Mouse (Mus musculus) stomach, embryonic 14.5 days (tissue): ENCODE measurements at regions not wholly inside any gene's neighbourhood (a gene's known extent, or its start where the extent isn't known, plus 50 kb on each side); places are given as distances from the start of the nearest gene placed in this dataset.

ENCODE experiments used
- ATAC-seq: fragments of 200-750 bp; cut with Nextera tagmentation; 2 replicates; pipeline ENCODE4 v1.8.0; 2017; ENCODE audit warnings: low read depth, moderate TSS enrichment; ENCODE audit not compliant: insufficient number of reproducible peaks, insufficient read depth, low FRiP score
- H3K27ac ChIP-seq: fragments of 300-500 bp; sonication (generic); 2 replicates; pipeline ENCODE4 v1.5.1; 2014; ENCODE audit warnings: mild to moderate bottlenecking, low read length, moderate library complexity, mixed read lengths
- H3K27me3 ChIP-seq: fragments of 300-500 bp; sonication (generic); 2 replicates; pipeline ENCODE4 v1.6.1; 2014; ENCODE audit warnings: low read length, control low read depth, mixed read lengths; ENCODE audit not compliant: control insufficient read depth, insufficient read depth
- H3K36me3 ChIP-seq: fragments of 300-500 bp; sonication (generic); 2 replicates; pipeline ENCODE4 v1.6.1; 2014; ENCODE audit warnings: mild to moderate bottlenecking, control low read depth, low read length, moderate library complexity, mixed read lengths; ENCODE audit not compliant: control insufficient read depth, insufficient read depth
- H3K4me1 ChIP-seq: fragments of 300-500 bp; sonication (generic); 2 replicates; pipeline ENCODE4 v1.6.1; 2014; ENCODE audit warnings: low read length, control low read depth, mixed read lengths; ENCODE audit not compliant: control insufficient read depth, insufficient read depth
- H3K4me2 ChIP-seq: fragments of 300-500 bp; sonication (generic); replicated peaks from 2 replicates; pipeline ENCODE4 v1.6.1; 2014; ENCODE audit warnings: low read depth, low read length, control low read depth
- H3K4me3 ChIP-seq: fragments of 300-500 bp; sonication (generic); 2 replicates; pipeline ENCODE4 v1.5.1; 2014; ENCODE audit warnings: low read depth, low read length, control low read depth
- H3K9ac ChIP-seq: fragments of 300-500 bp; sonication (generic); replicated peaks from 2 replicates; pipeline ENCODE4 v1.6.1; 2014; ENCODE audit warnings: low read depth, mild to moderate bottlenecking, control low read depth, low read length, moderate library complexity, mixed read lengths
- H3K9me3 ChIP-seq: fragments of 300-500 bp; sonication (generic); 2 replicates; pipeline ENCODE4 v1.6.1; 2016; ENCODE audit warnings: low read depth, low read length, control low read depth; ENCODE audit not compliant: control insufficient read depth
- whole genome bisulfite sequencing: fragments of 180-500 bp; shearing (Covaris S2); extraction: QIAGEN DNeasy Blood & Tissue Kit; methylation state at CpG from one replicate; pipeline ENCODE4 v1.1.7; 2014; 5-methylcytosine and 5-hydroxymethylcytosine counted together

- 86% methylated on average over 14 of the region's 14 CpGs for WGBS
- no peak for ATAC-seq
- Histone ChIP-seq H3K4me2 (no peak overlapping the region), H3K9me3 (no peaks in the 10 kb centered on the region), H3K4me1 (no peaks in the 10 kb centered on the region), H3K4me3 (no peak overlapping the region), H3K36me3 (no peaks in the 10 kb centered on the region), H3K27me3 (no peaks in the 10 kb centered on the region), H3K27ac (no peak overlapping the region), H3K9ac (no peak overlapping the region)
Measured at GRCm38 (mm10) chr1:64255554-64256295, 133.6 kb upstream of the Klf7 start.

- 88% methylated on average over 8 of the region's 8 CpGs for WGBS
- H3K27ac ChIP-seq, result no peak overlapping the region
- H3K4me2 ChIP-seq, result no peak overlapping the region
- H3K4me1 ChIP-seq, result no peaks in the 10 kb centered on the region
- H3K9me3 ChIP-seq, result no peaks in the 10 kb centered on the region
- no peaks in the 10 kb centered on the region for H3K27me3 ChIP-seq
- no peak overlapping the region for H3K9ac ChIP-seq
- ATAC-seq, result no peak
- no peaks in the 10 kb centered on the region for H3K36me3 ChIP-seq
- no peak overlapping the region for H3K4me3 ChIP-seq
Measured at GRCm38 (mm10) chr1:64254673-64255072, 132.6 kb upstream of the Klf7 start.

- Histone ChIP-seq H3K9ac (no peak overlapping the region), H3K4me1 (no peaks in the 10 kb centered on the region), H3K36me3 (no peaks in the 10 kb centered on the region), H3K27ac (no peak overlapping the region), H3K27me3 (no peaks in the 10 kb centered on the region), H3K4me3 (no peak overlapping the region), H3K9me3 (no peaks in the 10 kb centered on the region), H3K4me2 (no peak overlapping the region)
- 70% methylated on average over 8 of the region's 8 CpGs for WGBS
- no peak for ATAC-seq
Measured at GRCm38 (mm10) chr1:64253996-64254395, 131.9 kb upstream of the Klf7 start.

GRCm38 (mm10) chr1:64242401-64242800, 120.3 kb upstream of the Klf7 start:
- Histone ChIP-seq H3K4me2 (no peak overlapping the region), H3K9me3 (no peaks in the 10 kb centered on the region), H3K9ac (no peak overlapping the region), H3K27ac (no peak overlapping the region), H3K4me1 (no peaks in the 10 kb centered on the region), H3K36me3 (no peaks in the 10 kb centered on the region), H3K27me3 (no peaks in the 10 kb centered on the region), H3K4me3 (no peak overlapping the region)
- 68% methylated on average over 2 of the region's 2 CpGs for WGBS
- ATAC-seq, result no peak

- WGBS, result 65% methylated on average over 1 of the region's 1 CpGs
- Histone ChIP-seq H3K4me3 (no peak overlapping the region), H3K27ac (no peak overlapping the region), H3K36me3 (no peaks in the 10 kb centered on the region), H3K27me3 (no peaks in the 10 kb centered on the region), H3K4me1 (peaks cover 9% of the 10 kb centered on the region; the same call in 1 of the 2 replicates), H3K4me2 (no peak overlapping the region), H3K9ac (no peak overlapping the region), H3K9me3 (no peaks in the 10 kb centered on the region)
- ATAC-seq, result no peak
Measured at GRCm38 (mm10) chr1:64229654-64230053, 107.6 kb upstream of the Klf7 start.

GRCm38 (mm10) chr1:64226001-64226918, 104.2 kb upstream of the Klf7 start:
- H3K36me3 ChIP-seq, result no peaks in the 10 kb centered on the region
- H3K9me3 ChIP-seq, result no peaks in the 10 kb centered on the region
- WGBS, result 33% methylated on average over 16 of the region's 16 CpGs
- peak overlapping the region; percentile 44; the same call in 1 of the 2 replicates for H3K27ac ChIP-seq
- no peak overlapping the region for H3K4me3 ChIP-seq
- no peak overlapping the region for H3K9ac ChIP-seq
- peaks cover 22% of the 10 kb centered on the region; the same call in 1 of the 2 replicates for H3K4me1 ChIP-seq
- H3K4me2 ChIP-seq, result 0 out of 2 replicates have a peak overlapping the region, but pooled peaks have one; percentile 1
- no peaks in the 10 kb centered on the region for H3K27me3 ChIP-seq
- peak; percentile 68 for ATAC-seq

GRCm38 (mm10) chr1:64223779-64224687, 102.0 kb upstream of the Klf7 start:
- ATAC-seq, result no peak; the same call in 1 of the 2 replicates
- Histone ChIP-seq H3K4me2 (no peak overlapping the region), H3K9me3 (no peaks in the 10 kb centered on the region), H3K27ac (no peak overlapping the region), H3K27me3 (no peaks in the 10 kb centered on the region), H3K36me3 (no peaks in the 10 kb centered on the region), H3K4me1 (peaks cover 22% of the 10 kb centered on the region; the same call in 1 of the 2 replicates), H3K9ac (no peak overlapping the region), H3K4me3 (no peak overlapping the region)
- WGBS, result 71% methylated on average over 19 of the region's 19 CpGs

GRCm38 (mm10) chr1:64222475-64222874, 100.4 kb upstream of the Klf7 start:
- no peak overlapping the region for H3K9ac ChIP-seq
- peaks cover 22% of the 10 kb centered on the region; the same call in 1 of the 2 replicates for H3K4me1 ChIP-seq
- ATAC-seq, result no peak
- H3K4me2 ChIP-seq, result no peak overlapping the region
- no peak overlapping the region for H3K27ac ChIP-seq
- WGBS, result 39% methylated on average over 2 of the region's 2 CpGs
- H3K27me3 ChIP-seq, result no peaks in the 10 kb centered on the region
- no peaks in the 10 kb centered on the region for H3K9me3 ChIP-seq
- H3K4me3 ChIP-seq, result no peak overlapping the region
- H3K36me3 ChIP-seq, result no peaks in the 10 kb centered on the region
